ENCODE assay signal across 14 mouse cellular contexts in genomic region chr2:141234724-141235453, GRCm38 (mm10).
DNase-seq lines count a peak whose midpoint lies in the region; ATAC-seq and TF ChIP-seq lines count a peak whose summit lies in the region.
"Had no signal": no experiment of that assay in that cellular context is flagged by ENCODE, and none has a peak within 500 bp of the region (broad histone marks: within the 10 kb centered on the region; RNA-seq: fewer than 3 reads in every experiment).

No protein-coding gene starts in this region.

- H3K9me3 ChIP-seq in heart, embryonic 12.5 days (replicated peaks): no peaks in the 10 kb centered on the region
- H3K9me3 ChIP-seq in midbrain, postnatal 0 days (ENCODE audit: low read length): no peaks in the 10 kb centered on the region
- H3K9me3 ChIP-seq in midbrain, embryonic 13.5 days: no peaks in the 10 kb centered on the region
- H3K9me3 ChIP-seq: lung, embryonic 15.5 days had no signal

- H3K27ac ChIP-seq in heart, embryonic 12.5 days (ENCODE audit: poor library complexity, severe bottlenecking): peak overlapping the region; percentile 33; the same call in 1 of the 2 replicates
- H3K27ac ChIP-seq in midbrain, postnatal 0 days (ENCODE audit: low read depth, low read length): no peak overlapping the region
- no peak overlapping the region for H3K27ac ChIP-seq in midbrain, embryonic 13.5 days
- H3K27ac ChIP-seq: lung, embryonic 15.5 days had no signal

- H3K4me2 ChIP-seq in heart, embryonic 12.5 days: no peak overlapping the region
- no peak overlapping the region for H3K4me2 ChIP-seq in midbrain, postnatal 0 days (ENCODE audit: low read depth, low read length, poor library complexity, severe bottlenecking)
- H3K4me2 ChIP-seq in midbrain, embryonic 13.5 days (replicated peaks): no peak overlapping the region
- H3K4me2 ChIP-seq: lung, embryonic 15.5 days had no signal

- no peaks in the 10 kb centered on the region for H3K27me3 ChIP-seq in heart, embryonic 12.5 days (replicated peaks)
- no peaks in the 10 kb centered on the region for H3K27me3 ChIP-seq in midbrain, postnatal 0 days (ENCODE audit: insufficient read depth, low read length)
- no peaks in the 10 kb centered on the region for H3K27me3 ChIP-seq in midbrain, embryonic 13.5 days
- H3K27me3 ChIP-seq: lung, embryonic 15.5 days had no signal

- H3K36me3 ChIP-seq in heart, embryonic 12.5 days: no peaks in the 10 kb centered on the region
- H3K36me3 ChIP-seq in midbrain, postnatal 0 days (ENCODE audit: insufficient read depth, low read length): no peaks in the 10 kb centered on the region
- no peaks in the 10 kb centered on the region for H3K36me3 ChIP-seq in midbrain, embryonic 13.5 days
- H3K36me3 ChIP-seq: lung, embryonic 15.5 days had no signal

- DNase-seq in heart, adult 18-20 months: no peak
- no peak for DNase-seq in midbrain, postnatal 0 days (ENCODE audit: low spot score)
- peak; percentile 81 for DNase-seq in hindlimb bud, embryonic 11.5 days (ENCODE audit: extremely low spot score, low read depth, low spot score)
- peak; percentile 34 for DNase-seq in mesoderm, embryonic 11.5 days (ENCODE audit: low read depth, low spot score)
- no peak for DNase-seq in layer of hippocampus, adult 18-20 months (ENCODE audit: low spot score in 2 of 2)
- DNase-seq in frontal cortex, adult 2 months (ENCODE audit: extremely low spot score in 1 of 2, low spot score in 1 of 2): no peak
- DNase-seq: cerebellum, adult 11-12 months; forebrain, postnatal 0 days; heart, adult 11 months; right cerebral cortex, postnatal 14 days; thymus, postnatal 14 days had no signal

- WGBS in heart, embryonic 12.5 days: 32% methylated on average over 5 of the region's 5 CpGs
- 60% methylated on average over 5 of the region's 5 CpGs for WGBS in midbrain, postnatal 0 days
- 52% methylated on average over 5 of the region's 5 CpGs for WGBS in midbrain, embryonic 13.5 days

- peaks cover 10% of the 10 kb centered on the region for H3K4me1 ChIP-seq in heart, embryonic 12.5 days (replicated peaks)
- no peaks in the 10 kb centered on the region for H3K4me1 ChIP-seq in midbrain, postnatal 0 days (ENCODE audit: insufficient read depth, low read length)
- H3K4me1 ChIP-seq in midbrain, embryonic 13.5 days (replicated peaks): peaks cover 12% of the 10 kb centered on the region
- H3K4me1 ChIP-seq: lung, embryonic 15.5 days had no signal

- ATAC-seq in heart, embryonic 12.5 days (ENCODE audit: insufficient number of reproducible peaks, low FRiP score): no peak
- ATAC-seq in midbrain, postnatal 0 days (ENCODE audit: low FRiP score): no peak
- ATAC-seq in midbrain, embryonic 13.5 days: no peak
- ATAC-seq: forebrain, postnatal 0 days had no signal

- no peak overlapping the region for H3K9ac ChIP-seq in heart, embryonic 12.5 days
- H3K9ac ChIP-seq in midbrain, postnatal 0 days (replicated peaks; ENCODE audit: low read length, poor library complexity, severe bottlenecking): no peak overlapping the region
- no peak overlapping the region for H3K9ac ChIP-seq in midbrain, embryonic 13.5 days (replicated peaks)
- H3K9ac ChIP-seq: forebrain, postnatal 0 days; lung, embryonic 15.5 days had no signal

- peak; percentile 23 for TF ChIP-seq CTCF in midbrain, postnatal 0 days (IDR thresholded peaks at IDR 0.05)

- H3K4me3 ChIP-seq in heart, embryonic 12.5 days: no peak overlapping the region
- H3K4me3 ChIP-seq in midbrain, postnatal 0 days (ENCODE audit: low read depth, low read length): no peak overlapping the region
- H3K4me3 ChIP-seq in midbrain, embryonic 13.5 days (replicated peaks): no peak overlapping the region
- H3K4me3 ChIP-seq: lung, embryonic 15.5 days had no signal

Comparison
In these comparisons a context has a peak if more than half of its experiments do, and no peak if none do; other contexts are left out.
1. DNase-seq: peak in hindlimb bud, embryonic 11.5 days (single experiment) and mesoderm, embryonic 11.5 days (single experiment); none in heart, adult 18-20 months (0 of 2), midbrain, postnatal 0 days (single experiment), layer of hippocampus, adult 18-20 months (0 of 2) and frontal cortex, adult 2 months (0 of 2).